Mouse (Mus musculus) right cerebral cortex, postnatal 36 days (tissue): ENCODE results near the gene Olfr315.
"Not testable (repeated sequence)": the region's sequence is repeated elsewhere in the genome, so short reads cannot be mapped to it uniquely, and the experiment has no call there.

Experiments used
- DNase-seq, 2 experiments: peaks; one replicate each; pipeline ENCODE4 v3.0.0; 2022; ENCODE audit warnings: low spot score in 2 of 2, mixed read lengths in 1 of 2

Gene Olfr315

GRCm38 (mm10) chr11:58772888-58773287 lies at the start of gene Olfr315:
TSS of gene Olfr315 (plus strand) at chr11:58773188.
- no peak for DNase-seq

GRCm38 (mm10) chr11:58723914-58724313 lies 49.1 kb upstream of the Olfr315 start, which contains the start of gene Olfr318:
TSS of gene Olfr318 (minus strand) at chr11:58724014.
- no peak for DNase-seq

- not testable (repeated sequence) for DNase-seq
These were observed 44.9 kb upstream of the Olfr315 start for GRCm38 (mm10) chr11:58727896-58728650.

GRCm38 (mm10) chr11:58733372-58733771 lies 39.6 kb upstream of the Olfr315 start:
- peak; percentile 20 to 40 for DNase-seq

- no peak for DNase-seq
These were observed 34.2 kb upstream of the Olfr315 start, which contains the start of gene Olfr317 for GRCm38 (mm10) chr11:58738792-58739262. TSS of gene Olfr317 (minus strand) at chr11:58739212.

GRCm38 (mm10) chr11:58751096-58751495 lies 21.9 kb upstream of the Olfr315 start:
- DNase-seq, result peak; percentile 50 to 62

- no peak for DNase-seq
These were observed 20.6 kb upstream of the Olfr315 start, which contains the start of gene Olfr316 for GRCm38 (mm10) chr11:58752434-58752833. TSS of gene Olfr316 (plus strand) at chr11:58752734.

- no peak for DNase-seq
These were observed 9.6 kb downstream of the Olfr315 start, which contains the start of gene Olfr314 for GRCm38 (mm10) chr11:58782480-58783089. TSS of gene Olfr314 (plus strand) at chr11:58782952.

GRCm38 (mm10) chr11:58784182-58784581 lies 11.2 kb downstream of the Olfr315 start:
- DNase-seq, result no peak

- no peak for DNase-seq
These were observed 14.7 kb downstream of the Olfr315 start for GRCm38 (mm10) chr11:58787651-58788050.

GRCm38 (mm10) chr11:58788346-58788745 lies 15.4 kb downstream of the Olfr315 start:
- no peak for DNase-seq

- no peak for DNase-seq
These were observed 16.5 kb downstream of the Olfr315 start for GRCm38 (mm10) chr11:58789532-58789931.

- DNase-seq, result no peak
These were observed 17.1 kb downstream of the Olfr315 start for GRCm38 (mm10) chr11:58790053-58790452.

- DNase-seq, result no peak
These were observed 17.7 kb downstream of the Olfr315 start for GRCm38 (mm10) chr11:58790646-58791045.

GRCm38 (mm10) chr11:58795856-58796255 lies 22.9 kb downstream of the Olfr315 start:
- DNase-seq, result no peak

GRCm38 (mm10) chr11:58796850-58797249 lies 23.9 kb downstream of the Olfr315 start:
- DNase-seq, result peak; percentile 76 to 77

GRCm38 (mm10) chr11:58799747-58800146 lies 26.8 kb downstream of the Olfr315 start:
- peak in 1 of 2 experiments; percentile 41 for DNase-seq

- DNase-seq, result no peak
These were observed 28.7 kb downstream of the Olfr315 start, which contains the start of gene Fam183b for GRCm38 (mm10) chr11:58801558-58802228. TSS of gene Fam183b (minus strand) at chr11:58801960.

GRCm38 (mm10) chr11:58803871-58804270 lies 30.9 kb downstream of the Olfr315 start:
- DNase-seq, result no peak

GRCm38 (mm10) chr11:58804393-58804792 lies 31.4 kb downstream of the Olfr315 start:
- no peak for DNase-seq

GRCm38 (mm10) chr11:58812001-58812400 lies 39.0 kb downstream of the Olfr315 start:
- DNase-seq, result no peak

GRCm38 (mm10) chr11:58814700-58815099 lies 41.7 kb downstream of the Olfr315 start, which contains the start of gene Olfr313:
TSS of gene Olfr313 (plus strand) at chr11:58815000.
- DNase-seq, result not testable (repeated sequence)
